Mouse (Mus musculus): ENCODE data around the gene Spock3. TPM values are rescaled to one million over a fixed set of nuclear protein-coding genes. Genes with fewer than 3 reads are reported as not detected.

Spock3 gene
- polyA plus RNA-seq (2017; shearing (Covaris generic)), result not detected

GRCm38 (mm10) chr8:62950709-62951108, at the start of gene Spock3:
Gene Spock3, plus strand, starts transcription at chr8:62951009.

